Mouse (Mus musculus) heart, postnatal 4 days (tissue): ENCODE measurements at regions not wholly inside any gene's neighbourhood (a gene's known extent, or its start where the extent isn't known, plus 50 kb on each side); places are given as distances from the start of the nearest gene placed in this dataset.

Source experiments
- DNase-seq: peaks from one replicate; pipeline ENCODE4 v3.0.0; 2021

DNA sequence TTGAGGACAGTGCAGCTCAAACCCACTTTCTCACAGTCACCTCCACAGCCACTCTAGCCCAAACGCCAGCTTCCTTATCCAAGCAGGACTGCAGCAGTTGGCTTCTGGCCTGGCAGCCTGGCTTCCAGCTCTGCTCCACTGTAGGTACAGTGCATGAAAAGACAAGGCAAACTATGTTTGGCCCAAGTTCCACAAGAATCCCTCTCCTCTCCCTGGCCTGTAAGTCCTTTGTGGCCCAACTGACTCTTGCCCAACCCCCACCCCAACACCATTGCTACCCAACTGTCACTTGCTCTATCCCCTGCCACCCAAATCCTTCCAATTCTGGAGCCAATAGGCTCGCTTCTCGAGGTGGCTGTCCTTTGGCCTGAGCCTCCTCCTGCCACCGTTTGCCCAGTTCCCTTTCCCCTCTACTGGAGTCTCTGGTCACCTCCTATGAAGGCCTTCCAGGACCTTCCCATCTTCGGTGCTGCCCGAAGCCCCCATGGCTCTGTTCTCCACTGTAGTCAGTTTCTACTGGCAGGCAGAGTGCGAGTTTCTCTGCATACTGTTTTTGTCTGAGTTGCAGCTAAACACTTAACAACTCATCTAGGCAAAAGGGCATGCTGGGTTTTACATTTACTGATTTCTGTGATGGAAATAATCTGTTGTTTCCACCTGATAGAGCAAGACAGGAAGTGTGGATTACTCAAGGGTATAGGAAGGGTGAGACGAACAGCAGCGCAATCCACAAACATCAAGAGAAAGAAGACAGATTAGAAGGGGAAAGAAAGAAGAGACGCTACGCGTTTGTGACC is 84.4 kb upstream of the Ptpn1 start:
- peak; percentile 65 for DNase-seq

DNA sequence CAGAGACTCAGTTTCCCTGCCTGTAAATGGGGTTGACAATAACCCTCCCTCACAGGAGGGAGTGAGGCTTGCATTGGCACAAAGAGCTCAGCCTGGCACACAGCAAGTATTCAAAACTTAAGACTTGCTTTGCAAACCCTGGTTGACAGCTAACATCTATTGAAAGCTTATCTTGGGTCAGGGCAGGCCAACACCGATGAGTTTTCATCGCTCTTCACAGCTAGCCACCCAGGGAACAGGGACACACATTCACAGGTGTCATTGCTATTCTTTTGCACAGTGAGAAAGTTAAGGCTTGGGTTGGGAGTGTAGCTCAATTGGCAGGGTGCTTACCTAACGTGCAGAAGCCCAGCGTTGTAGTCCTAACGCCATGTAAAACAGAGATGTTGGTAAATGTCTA is 86.5 kb upstream of the Ptpn1 start:
- DNase-seq = no peak

GRCm38 (mm10) chr2:167844556-167844955 is 87.3 kb upstream of the Ptpn1 start:
- peak; percentile 80 for DNase-seq

DNA sequence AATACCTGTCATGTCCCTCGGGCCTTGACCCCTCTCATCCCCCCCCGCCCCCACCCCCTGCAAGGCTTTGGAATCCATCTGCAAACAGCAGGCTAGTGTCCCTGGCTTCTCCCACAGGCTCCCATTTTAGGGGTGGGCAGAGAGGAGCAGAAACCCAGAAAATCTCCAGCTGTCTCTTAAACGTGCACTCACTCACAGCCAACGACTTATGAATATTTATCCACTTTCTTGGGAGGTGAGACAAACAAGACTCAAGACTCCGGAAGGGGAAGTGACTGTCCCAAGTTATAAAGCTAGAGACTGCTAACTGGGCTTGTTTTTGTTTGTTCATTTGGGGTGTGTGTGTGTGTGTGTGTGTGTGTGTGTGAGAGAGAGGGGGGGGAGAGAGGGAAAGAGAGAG is 87.9 kb upstream of the Ptpn1 start:
- DNase-seq = no peak

GRCm38 (mm10) chr2:167842993-167843392 is 88.9 kb upstream of the Ptpn1 start:
- no peak for DNase-seq

DNA sequence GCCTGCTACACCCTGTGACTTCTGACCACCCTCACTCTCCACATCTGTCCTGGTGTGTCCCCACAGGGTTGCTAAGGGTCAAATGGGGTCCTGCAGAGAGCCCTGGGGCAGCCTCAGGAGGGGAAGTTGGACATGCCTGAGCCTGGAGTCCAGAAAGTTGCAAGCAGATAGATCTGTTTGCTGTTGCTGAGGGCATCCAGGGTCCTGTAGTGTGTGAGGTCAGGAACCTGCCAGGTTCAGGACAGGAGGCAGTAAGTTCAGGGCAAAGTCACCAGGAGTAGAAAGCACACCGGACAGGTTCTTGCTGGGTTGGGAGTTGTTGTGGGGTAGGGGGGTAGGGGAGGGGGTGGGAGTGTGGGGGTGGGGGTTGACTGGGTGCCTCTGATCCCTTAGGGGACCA is 89.4 kb upstream of the Ptpn1 start:
- no peak for DNase-seq

DNA sequence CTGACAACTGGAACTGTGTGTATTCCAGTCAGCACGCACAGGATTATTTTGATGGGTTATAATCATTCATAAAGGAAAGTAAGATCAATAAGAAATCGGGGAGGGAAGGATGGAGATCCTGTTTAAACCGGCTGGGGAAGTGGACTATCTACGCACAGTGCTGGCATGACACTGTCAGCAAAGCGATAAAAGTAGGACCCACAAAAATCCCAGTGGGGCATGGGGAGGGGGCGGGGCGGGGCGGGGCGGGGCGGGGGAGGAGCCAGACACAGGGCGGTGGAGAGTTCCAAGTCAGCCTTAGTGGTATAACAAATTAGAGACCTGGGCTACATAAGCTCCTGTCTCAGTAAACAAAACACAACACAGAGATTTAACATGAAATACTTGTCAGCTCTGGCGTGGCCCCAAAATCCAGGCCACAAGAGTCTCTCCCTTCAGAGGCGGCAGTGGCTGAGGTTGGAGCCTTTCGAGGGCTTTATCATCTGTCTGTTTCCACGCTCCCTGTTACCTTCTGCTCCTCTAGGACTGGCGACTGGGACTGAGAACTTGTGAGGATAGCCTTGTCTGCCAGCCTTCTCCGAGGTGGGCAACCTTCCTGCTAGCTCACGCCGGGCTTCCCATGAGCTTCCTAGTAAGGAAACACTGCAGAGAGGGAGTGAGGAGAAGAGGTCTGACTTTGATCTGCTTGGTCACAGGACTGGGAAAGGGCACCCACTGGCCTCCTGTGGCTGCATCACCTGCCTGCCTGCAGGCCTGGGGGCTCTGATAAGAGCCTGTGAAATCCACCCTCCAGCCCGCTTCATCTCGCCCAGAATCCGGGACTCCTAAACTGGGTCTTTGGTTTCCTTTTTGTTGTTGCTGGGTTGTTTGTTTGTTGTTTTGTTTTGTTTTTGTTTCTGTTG is 90.3 kb upstream of the Ptpn1 start:
- DNase-seq = no peak

GRCm38 (mm10) chr2:167840344-167840743 is 91.5 kb upstream of the Ptpn1 start:
- no peak for DNase-seq

- DNase-seq = no peak
Observed at GRCm38 (mm10) chr2:167839324-167839981, 92.4 kb upstream of the Ptpn1 start.

DNA sequence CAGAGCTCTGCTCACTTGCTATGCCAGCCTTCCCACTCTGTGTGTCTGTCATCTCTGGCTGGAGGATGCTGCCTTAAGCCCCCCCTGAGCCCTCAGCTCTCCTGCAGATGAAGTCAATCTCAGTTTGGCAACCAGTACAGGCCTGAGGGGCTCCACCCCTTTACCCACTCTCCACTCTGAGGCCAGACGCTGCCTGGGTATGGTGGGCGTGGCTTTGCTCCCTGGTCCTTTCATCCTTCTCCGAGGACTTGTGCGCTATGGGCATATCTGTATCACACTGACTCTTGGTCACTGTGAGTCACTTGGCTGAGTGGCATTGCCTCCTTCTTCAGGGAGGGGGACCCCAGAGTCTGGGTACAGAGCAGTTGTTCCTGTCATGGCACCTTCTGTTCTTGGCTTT is 94.3 kb upstream of the Ptpn1 start:
- no peak for DNase-seq

DNA sequence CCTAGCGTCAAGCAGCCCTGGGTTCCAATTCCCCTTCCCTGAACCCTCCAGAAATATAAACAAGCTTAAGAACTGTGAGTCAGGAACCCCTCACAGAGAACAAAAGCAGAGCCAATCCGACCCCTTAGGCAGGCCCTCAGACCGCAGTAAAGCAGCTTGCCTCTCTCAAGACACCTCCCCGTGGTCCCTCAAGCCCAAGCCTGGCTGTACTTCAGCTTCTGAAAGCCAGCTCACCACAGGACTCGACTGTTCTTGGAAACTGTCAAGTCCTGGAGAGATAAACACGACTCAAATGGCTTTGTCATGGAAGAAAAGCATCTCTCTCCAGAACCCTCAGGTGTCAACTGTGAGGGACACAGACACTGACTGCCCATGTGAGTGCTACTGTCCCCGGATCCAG is 95.2 kb upstream of the Ptpn1 start:
- DNase-seq = no peak

- peak; percentile 89 for DNase-seq
Observed at GRCm38 (mm10) chr2:167834605-167835004, 97.3 kb upstream of the Ptpn1 start.

DNA sequence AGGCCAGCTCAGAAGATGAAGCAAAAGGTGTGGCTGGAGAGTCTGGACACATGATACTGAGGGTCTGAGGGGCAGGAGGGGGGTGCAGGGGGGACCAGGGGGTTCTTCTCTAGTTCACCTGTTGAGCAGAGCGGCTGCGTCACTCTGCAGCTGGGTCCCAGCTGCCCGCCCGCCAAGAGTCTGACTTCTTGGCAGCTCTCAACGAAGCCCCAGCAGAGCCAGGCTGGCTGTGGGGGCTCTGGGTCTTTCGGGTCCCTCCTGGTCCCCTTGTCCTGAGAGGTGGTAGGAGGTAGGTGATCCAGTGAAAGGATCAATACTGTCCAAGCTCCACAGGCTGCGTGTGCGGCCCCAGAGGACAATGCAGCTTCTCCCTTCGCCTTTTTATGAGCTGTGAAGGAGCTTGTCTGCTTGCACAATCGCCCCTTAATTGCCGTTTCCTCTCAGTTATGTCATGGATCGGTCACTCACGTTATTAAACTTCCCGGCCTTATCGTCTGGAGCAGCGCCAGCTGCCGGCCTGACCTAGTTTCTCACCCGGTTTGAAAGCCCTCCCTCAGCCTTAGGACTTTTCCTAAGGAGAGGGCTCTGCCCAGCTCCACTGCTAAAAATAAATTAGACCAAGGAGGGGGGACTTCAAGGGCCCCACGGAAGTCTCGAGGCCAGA is 98.4 kb upstream of the Ptpn1 start:
- peak; percentile 93 for DNase-seq

DNA sequence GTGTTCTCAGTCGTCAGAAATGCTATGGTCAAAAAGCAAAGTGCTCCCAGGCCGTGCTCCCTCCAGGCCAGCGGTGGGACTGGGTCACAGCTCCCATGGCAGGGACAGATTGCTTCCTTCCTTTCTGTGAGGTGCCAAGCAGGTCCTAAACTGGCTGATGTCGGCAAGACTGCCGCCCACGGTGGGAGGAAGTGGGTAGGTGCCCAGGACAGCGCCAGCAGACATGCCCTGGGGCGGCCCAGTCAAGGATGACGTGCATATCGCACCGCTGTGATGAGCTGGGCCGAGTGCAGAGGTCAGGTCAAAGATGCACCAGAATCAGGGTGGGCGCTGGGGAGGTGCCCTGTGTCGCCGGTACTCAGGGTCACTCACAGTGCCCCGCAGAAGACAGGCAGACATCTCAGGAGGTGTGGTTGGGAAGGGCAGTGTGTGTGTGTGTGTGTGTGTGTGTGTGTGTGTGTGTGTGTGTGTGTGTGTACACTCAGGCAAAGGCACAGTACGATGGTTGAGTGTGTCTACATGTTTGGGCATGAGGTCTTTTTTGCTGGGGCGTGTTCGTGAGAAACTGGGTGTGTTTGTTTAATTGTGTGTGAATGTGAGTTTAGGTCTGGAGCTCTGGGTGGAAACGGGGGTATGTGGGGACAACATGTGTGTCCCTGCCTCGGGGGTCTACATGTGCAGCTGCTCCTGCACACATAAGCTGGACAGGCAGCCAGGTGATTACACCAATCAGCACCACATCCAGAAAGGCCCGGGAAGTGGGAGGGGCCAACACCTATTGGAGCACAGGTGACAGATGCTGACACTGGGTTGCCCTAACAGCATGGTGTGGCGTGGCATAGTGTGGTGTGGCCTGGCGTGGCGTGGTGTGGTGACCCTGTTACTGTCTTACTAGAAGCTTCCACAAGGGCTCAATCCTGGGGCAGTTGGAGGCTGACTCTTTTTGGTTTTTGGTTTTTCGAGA is 100.5 kb upstream of the Ptpn1 start:
- DNase-seq = no peak

DNA sequence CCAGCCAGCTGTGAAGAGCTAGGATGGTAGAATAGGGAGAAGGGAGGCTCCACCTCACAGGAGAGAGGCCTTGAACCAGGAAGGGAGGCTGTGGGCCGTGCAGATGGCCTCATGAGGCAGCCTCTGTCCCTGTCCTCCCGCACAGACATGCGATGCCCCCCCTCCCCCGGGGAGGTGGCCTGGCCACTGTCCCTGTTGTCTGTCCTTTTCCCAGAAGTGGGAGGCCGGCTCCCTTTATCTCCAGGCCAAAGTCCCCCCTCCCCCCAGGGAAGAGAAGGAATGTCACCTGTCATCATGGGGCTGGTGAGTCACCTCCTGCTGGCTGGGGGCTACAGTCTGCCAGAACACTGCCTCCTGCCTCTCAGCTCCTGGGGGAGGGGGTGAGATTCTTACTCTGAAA is 103.6 kb upstream of the Ptpn1 start:
- DNase-seq = peak; percentile 87

GRCm38 (mm10) chr2:167826922-167827703 is 104.7 kb upstream of the Ptpn1 start:
- DNase-seq = peak; percentile 62

DNA sequence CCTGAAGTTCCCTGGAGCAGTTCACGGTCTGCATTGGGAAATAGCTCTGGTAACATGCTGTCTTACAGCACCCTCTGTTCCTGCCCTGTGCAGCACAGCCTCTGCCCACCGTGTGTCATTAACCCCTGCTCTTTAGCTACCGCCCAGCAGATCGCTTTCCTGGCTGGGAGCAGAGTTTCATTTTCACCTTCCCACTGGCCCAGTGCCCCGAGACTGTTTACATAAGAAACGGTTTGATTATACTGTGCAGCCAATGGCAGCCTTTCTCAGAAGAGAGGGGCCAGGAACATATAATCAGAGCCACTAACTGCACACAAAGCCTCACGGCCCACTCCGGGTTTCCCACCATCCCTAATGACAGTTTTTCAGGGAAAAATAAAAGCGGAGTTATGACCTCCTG is 108.3 kb upstream of the Ptpn1 start:
- DNase-seq = peak; percentile 51

DNA sequence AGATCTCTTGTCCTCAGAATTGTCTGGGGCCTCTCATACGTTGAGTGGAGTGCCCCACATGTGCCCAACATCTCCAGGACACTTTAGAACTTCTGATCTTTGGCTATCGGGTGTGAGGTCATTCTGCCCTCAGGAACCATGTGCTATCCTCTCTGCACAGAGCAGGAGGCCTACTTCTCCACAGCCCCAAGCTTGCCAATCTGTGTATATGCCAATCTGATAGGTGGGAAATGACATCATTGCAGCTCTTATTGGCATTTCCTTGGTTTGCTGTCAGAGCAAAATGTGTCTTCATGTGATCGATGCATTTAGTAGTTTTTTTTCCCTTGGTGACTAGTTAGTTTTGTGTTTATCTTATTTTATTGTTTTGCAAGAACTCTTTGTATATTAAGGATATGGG is 108.8 kb upstream of the Ptpn1 start:
- no peak for DNase-seq

DNA sequence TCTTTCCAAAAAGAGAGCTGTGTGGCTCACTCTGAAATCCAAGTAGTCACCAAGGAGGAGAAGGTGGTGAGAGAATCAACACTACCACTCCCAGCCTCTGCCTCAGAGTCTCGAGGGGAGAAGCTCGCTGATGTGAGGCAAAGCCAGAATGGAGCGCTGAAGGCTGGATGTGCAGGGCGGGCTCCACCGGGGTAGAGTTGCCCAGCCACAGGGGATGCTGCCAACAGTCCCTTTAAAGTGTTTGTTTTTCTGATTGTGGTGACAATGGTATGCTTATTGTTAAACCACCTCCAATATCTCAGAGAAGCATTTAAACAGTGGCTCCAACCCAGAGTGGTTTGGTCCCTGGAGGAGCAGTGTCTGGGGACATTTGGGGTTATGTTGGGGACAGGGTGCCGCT is 110.7 kb upstream of the Ptpn1 start:
- DNase-seq = no peak

DNA sequence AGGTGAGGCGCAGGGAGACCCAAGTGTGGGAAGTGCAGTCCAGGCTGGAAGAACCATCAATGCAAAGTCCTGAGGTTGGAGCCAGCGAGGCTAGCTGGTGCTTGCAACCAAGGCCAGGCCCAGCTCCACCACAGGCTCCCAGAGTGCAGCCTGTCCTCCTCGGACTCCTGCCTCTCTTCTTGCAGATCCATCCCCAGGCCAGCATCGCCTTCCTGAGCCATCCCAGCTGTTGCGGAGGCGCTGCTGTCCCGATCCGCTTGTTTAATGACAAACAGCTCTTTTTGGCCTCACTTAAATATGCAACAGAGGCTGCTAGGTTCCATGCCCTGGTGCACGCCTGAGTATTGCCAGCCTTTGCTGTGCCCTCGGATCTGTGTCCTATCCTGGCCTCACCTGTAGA is 113.1 kb upstream of the Ptpn1 start:
- peak; percentile 56 for DNase-seq

DNA sequence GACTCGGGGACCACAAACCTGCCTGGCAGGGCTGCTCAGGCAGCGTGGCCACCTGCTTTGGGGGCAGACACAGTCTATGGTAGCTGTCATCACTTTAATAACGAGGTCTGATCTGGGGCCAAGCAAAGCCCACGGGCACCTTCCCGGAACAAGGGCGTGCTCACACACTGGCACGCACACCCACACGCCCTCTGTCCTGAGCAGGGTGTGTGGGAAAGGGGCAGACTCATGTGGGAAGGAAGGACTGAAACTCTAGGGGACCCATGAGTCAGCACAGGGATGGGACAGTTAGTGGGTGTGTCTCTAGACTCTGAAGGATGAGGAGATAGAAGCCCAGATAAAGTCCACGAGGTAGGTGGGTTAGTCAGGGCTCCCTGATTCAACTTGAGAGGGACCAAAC is 114.8 kb upstream of the Ptpn1 start:
- no peak for DNase-seq
